Mouse (Mus musculus) embryonic facial prominence, embryonic 11.5 days (tissue): ENCODE measurements around the gene Prr7. TPM values are rescaled to one million over a fixed set of nuclear protein-coding genes. Genes with fewer than 3 reads are reported as not detected.
A peak's percentile ranks its signal among the peaks of the same experiment; 100 is the strongest.

ENCODE experiments used
- ATAC-seq: fragments of 200-750 bp; cut with Nextera tagmentation; replicated peaks from 2 replicates; pipeline ENCODE4 v1.8.0; 2017; ENCODE audit warnings: low read depth; ENCODE audit not compliant: insufficient number of reproducible peaks, low FRiP score, low TSS enrichment
- DNase-seq: peaks from one replicate; pipeline ENCODE4 v3.0.0-alpha.2; 2015; ENCODE audit warnings: low spot score
- H3K27ac ChIP-seq: fragments of 300-500 bp; sonication (generic); replicated peaks from 2 replicates; pipeline ENCODE4 v1.5.1; 2014; ENCODE audit warnings: mild to moderate bottlenecking, low read depth, low read length, control low read depth
- H3K27me3 ChIP-seq: fragments of 300-500 bp; sonication (generic); 2 replicates; pipeline ENCODE4 v1.6.1; 2014; ENCODE audit warnings: mild to moderate bottlenecking, low read length, moderate library complexity, mixed read lengths; ENCODE audit not compliant: control insufficient read depth, insufficient read depth
- H3K36me3 ChIP-seq: fragments of 300-500 bp; sonication (generic); replicated peaks from 2 replicates; pipeline ENCODE4 v1.6.1; 2014; ENCODE audit warnings: low read depth, mild to moderate bottlenecking, low read length, moderate library complexity, mixed read lengths; ENCODE audit not compliant: control insufficient read depth, insufficient read depth
- H3K4me1 ChIP-seq: fragments of 300-500 bp; sonication (generic); 2 replicates; pipeline ENCODE4 v1.6.1; 2014; ENCODE audit warnings: low read length, mixed read lengths; ENCODE audit not compliant: control insufficient read depth, insufficient read depth
- H3K4me2 ChIP-seq: fragments of 300-500 bp; sonication (generic); 2 replicates; pipeline ENCODE4 v1.6.1; 2014; ENCODE audit warnings: low read depth, mild to moderate bottlenecking, control low read depth, low read length, moderate library complexity
- H3K4me3 ChIP-seq: fragments of 300-500 bp; sonication (generic); 2 replicates; pipeline ENCODE4 v1.5.1; 2014; ENCODE audit warnings: low read depth, low read length, control low read depth
- H3K9ac ChIP-seq: fragments of 300-500 bp; sonication (generic); replicated peaks from 2 replicates; pipeline ENCODE4 v1.6.1; 2014; ENCODE audit warnings: mild to moderate bottlenecking, control low read depth, low read length
- H3K9me3 ChIP-seq: fragments of 300-500 bp; sonication (generic); replicated peaks from 2 replicates; pipeline ENCODE4 v1.6.1; 2016; ENCODE audit warnings: mild to moderate bottlenecking, low read length, inconsistent platforms, mixed read lengths; ENCODE audit not compliant: control insufficient read depth
- WGBS: fragments of 180-500 bp; shearing (Covaris S2); extraction: QIAGEN DNeasy Blood & Tissue Kit; methylation state at CpG from one replicate; pipeline ENCODE4 v1.1.7; 2014; 5-methylcytosine and 5-hydroxymethylcytosine counted together
- polyA plus RNA-seq: library from polyadenylated mRNA; unstranded; fragments of >200 nt; fragmentation: Nextera tagmentation; extraction: Ambion mirVana; gene quantifications from 2 replicates; pipeline ENCODE4 v1.2.1, GENCODE M21; 2014

Gene Prr7
- polyA plus RNA-seq, result 1.7 TPM in 2 replicates

DNA sequence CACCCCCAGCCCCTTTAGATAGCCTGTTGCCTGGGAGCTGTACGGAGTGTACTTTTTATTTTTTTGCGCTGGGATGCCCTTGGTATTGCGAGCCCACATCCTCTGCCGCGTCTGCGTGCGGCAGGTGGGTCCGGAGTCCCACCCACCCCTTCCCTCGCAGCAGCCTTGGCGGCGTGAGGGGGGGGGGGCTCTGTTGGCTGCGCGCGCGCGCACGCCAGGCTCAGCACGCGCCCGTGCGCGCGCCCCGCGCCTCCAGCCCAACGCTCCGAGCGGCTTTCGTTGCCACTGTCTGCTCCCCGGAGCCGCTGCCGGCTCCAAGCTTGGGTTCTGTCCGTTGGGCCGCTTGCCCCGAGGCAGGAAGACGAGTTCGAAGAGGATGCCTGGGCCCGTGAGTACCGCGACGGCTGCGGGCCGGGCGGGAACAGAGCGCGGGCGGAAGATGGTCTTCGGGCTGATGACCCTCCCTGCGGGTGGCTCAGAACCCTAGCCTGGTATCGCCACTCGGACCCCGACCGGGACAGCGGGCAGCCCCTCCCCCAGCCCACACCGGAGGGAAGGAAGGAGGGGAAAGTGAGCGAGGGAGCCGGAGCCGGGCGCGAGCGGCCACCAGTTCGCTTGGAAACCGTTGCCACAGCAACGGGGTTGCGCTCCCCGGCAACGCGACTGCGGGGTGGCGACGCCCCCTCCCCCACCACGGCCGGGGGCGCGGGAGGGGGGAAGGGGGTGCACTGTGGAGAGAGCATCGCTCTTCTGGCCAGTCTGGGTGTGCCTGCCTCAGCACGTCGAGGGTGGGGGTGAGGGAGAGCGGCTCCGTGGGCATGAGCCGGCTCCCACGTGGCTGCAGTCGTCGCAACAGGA is at the start of gene Prr7:
TSS of gene Prr7 (plus strand) at position 241 of the 858 bp plus-strand sequence.
- peak; percentile 81 for DNase-seq
- H3K4me1 ChIP-seq, result peaks cover 5% of the 10 kb centered on the region; the same call in 1 of the 2 replicates
- H3K27me3 ChIP-seq, result no peaks in the 10 kb centered on the region
- peak within 1 kb of the TSS; percentile 95 for H3K4me2 ChIP-seq
- ATAC-seq, result peak; percentile 68
- peak within 1 kb of the TSS; percentile 74 for H3K9ac ChIP-seq
- peak within 1 kb of the TSS; percentile 69 for H3K4me3 ChIP-seq
- H3K27ac ChIP-seq, result peak within 1 kb of the TSS; percentile 91
- H3K36me3 ChIP-seq, result peaks cover 4% of the 10 kb centered on the region
- H3K9me3 ChIP-seq, result no peaks in the 10 kb centered on the region
- WGBS, result under 1% methylated on average over 68 of the region's 84 CpGs

DNA sequence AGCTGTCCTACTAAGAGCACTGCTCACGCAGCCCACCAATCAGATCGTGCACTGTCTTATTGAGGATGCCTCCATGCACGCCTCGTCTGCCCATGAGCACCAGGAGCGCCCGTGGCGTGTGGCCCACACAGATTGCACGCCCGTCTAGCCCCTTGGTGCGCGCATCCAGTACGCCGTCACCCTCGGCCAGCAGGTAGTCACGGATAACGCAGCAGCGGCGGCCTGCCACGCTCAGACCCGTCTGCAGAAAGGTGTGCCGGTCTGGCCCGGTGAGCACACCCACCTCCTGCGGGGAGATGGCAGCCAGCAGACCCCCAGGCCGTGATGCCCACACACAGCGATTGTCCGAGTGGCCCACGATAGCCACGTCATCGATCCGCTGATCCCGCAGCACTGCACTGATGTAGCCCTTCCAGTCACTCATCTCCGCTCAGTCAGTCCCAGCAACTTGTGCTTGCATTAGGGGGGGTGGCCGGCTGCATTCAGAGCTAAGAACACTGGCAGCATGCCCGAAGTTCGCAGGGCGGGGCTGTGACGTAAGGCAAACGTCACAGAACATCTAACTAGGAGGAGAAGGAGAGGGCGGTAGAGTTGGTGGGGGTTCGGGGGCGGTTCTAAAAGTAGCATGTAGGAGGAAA is 49.2 kb upstream of the Prr7 start, which contains the start of gene Pfn3:
TSS of gene Pfn3 (minus strand) at position 490 of the 638 bp plus-strand sequence.
- Histone ChIP-seq H3K9ac (peak within 1 kb of the TSS; percentile 55), H3K36me3 (no peaks in the 10 kb centered on the region), H3K9me3 (no peaks in the 10 kb centered on the region), H3K4me1 (no peaks in the 10 kb centered on the region), H3K27ac (no peak within 1 kb of the TSS), H3K4me2 (peak within 1 kb of the TSS; percentile 71), H3K27me3 (peaks cover 11% of the 10 kb centered on the region), H3K4me3 (peak within 1 kb of the TSS; percentile 36)
- ATAC-seq, result 0 out of 2 replicates have a peak, but pooled peaks have one; percentile 20
- WGBS, result 6% methylated on average over 41 of the region's 41 CpGs
- peak; percentile 71 for DNase-seq

- peak; percentile 47; the same call in 1 of the 2 replicates for ATAC-seq
- no peak overlapping the region for H3K4me2 ChIP-seq
- H3K9me3 ChIP-seq, result no peaks in the 10 kb centered on the region
- H3K4me1 ChIP-seq, result no peaks in the 10 kb centered on the region
- no peaks in the 10 kb centered on the region for H3K36me3 ChIP-seq
- 13% methylated on average over 12 of the region's 12 CpGs for WGBS
- no peak overlapping the region for H3K4me3 ChIP-seq
- peak; percentile 87 for DNase-seq
- H3K27ac ChIP-seq, result no peak overlapping the region
- H3K27me3 ChIP-seq, result peaks cover 32% of the 10 kb centered on the region
- H3K9ac ChIP-seq, result no peak overlapping the region
These were observed 46.1 kb upstream of the Prr7 start for GRCm38 (mm10) chr13:55418004-55418403.

GRCm38 (mm10) chr13:55419142-55419541 is 44.9 kb upstream of the Prr7 start:
- no peak for ATAC-seq
- no peaks in the 10 kb centered on the region for H3K4me1 ChIP-seq
- no peak overlapping the region for H3K4me2 ChIP-seq
- H3K36me3 ChIP-seq, result no peaks in the 10 kb centered on the region
- peaks cover 32% of the 10 kb centered on the region for H3K27me3 ChIP-seq
- no peak overlapping the region for H3K4me3 ChIP-seq
- no peak overlapping the region for H3K27ac ChIP-seq
- WGBS, result 78% methylated on average over 5 of the region's 5 CpGs
- DNase-seq, result no peak
- no peaks in the 10 kb centered on the region for H3K9me3 ChIP-seq
- no peak overlapping the region for H3K9ac ChIP-seq

- no peak overlapping the region for H3K4me3 ChIP-seq
- WGBS, result 29% methylated on average over 51 of the region's 51 CpGs
- H3K4me1 ChIP-seq, result no peaks in the 10 kb centered on the region
- peaks cover 30% of the 10 kb centered on the region for H3K27me3 ChIP-seq
- no peaks in the 10 kb centered on the region for H3K36me3 ChIP-seq
- H3K4me2 ChIP-seq, result no peak overlapping the region; the same call in 1 of the 2 replicates
- ATAC-seq (peak; percentile 46; the same call in 1 of the 2 replicates), DNase-seq (no peak)
- no peak overlapping the region; the same call in 1 of the 2 replicates for H3K9ac ChIP-seq
- no peaks in the 10 kb centered on the region for H3K9me3 ChIP-seq
- H3K27ac ChIP-seq, result no peak overlapping the region
These were observed 43.8 kb upstream of the Prr7 start for GRCm38 (mm10) chr13:55420018-55420932.

- peak overlapping the region; percentile 19; the same call in 1 of the 2 replicates for H3K9ac ChIP-seq
- DNase-seq, result peak; percentile 73
- no peak overlapping the region for H3K27ac ChIP-seq
- no peaks in the 10 kb centered on the region for H3K9me3 ChIP-seq
- peaks cover 30% of the 10 kb centered on the region for H3K27me3 ChIP-seq
- H3K4me1 ChIP-seq, result no peaks in the 10 kb centered on the region
- H3K4me2 ChIP-seq, result peak overlapping the region; percentile 34
- ATAC-seq, result peak; percentile 31; the same call in 1 of the 2 replicates
- H3K36me3 ChIP-seq, result no peaks in the 10 kb centered on the region
- peak overlapping the region; percentile 3 for H3K4me3 ChIP-seq
- 13% methylated on average over 35 of the region's 35 CpGs for WGBS
These were observed 42.9 kb upstream of the Prr7 start for GRCm38 (mm10) chr13:55420933-55421800.

GRCm38 (mm10) chr13:55426613-55427012 is 37.5 kb upstream of the Prr7 start, which contains the start of gene F12:
F12 (minus strand) TSS chr13:55426793.
- Histone ChIP-seq H3K27me3 (peaks cover 4% of the 10 kb centered on the region), H3K9ac (no peak within 1 kb of the TSS), H3K36me3 (no peaks in the 10 kb centered on the region), H3K4me3 (no peak within 1 kb of the TSS), H3K4me2 (no peak within 1 kb of the TSS), H3K27ac (no peak within 1 kb of the TSS), H3K9me3 (no peaks in the 10 kb centered on the region), H3K4me1 (no peaks in the 10 kb centered on the region)
- no peak for DNase-seq
- WGBS, result 88% methylated on average over 10 of the region's 10 CpGs
- no peak for ATAC-seq
